Mouse (Mus musculus) T-helper 17 cell (primary cell): Measurements from ENCODE around the gene Med9.

Experiments
- in situ Hi-C, 2 experiments: fragments of 300-600 bp; cut with MboI, MseI; formaldehyde crosslinking; loops; 1 replicate in 1 of 2; 2 replicates in 1 of 2; pipeline ENCODE4 v1.15.1; 2025; ENCODE audit warnings: high pct_unique_total_duplicates in 2 of 2

Med9 gene

GRCm38 (mm10) chr11:59947752-59948400 lies at the start of gene Med9:
Gene Med9 (plus strand): TSS chr11:59948206.
- in situ Hi-C loops: no loop called here

- in situ Hi-C loops: loop anchor here (5.0 to 10.0 kb wide), 3 partner anchors 37 to 385 kb away; no protein-coding TSS in a partner anchor
These were observed 48.0 kb upstream of the Med9 start for GRCm38 (mm10) chr11:59899711-59900685.

GRCm38 (mm10) chr11:59900995-59901394 lies 47.0 kb upstream of the Med9 start:
- in situ Hi-C loops: no loop called here

GRCm38 (mm10) chr11:59902045-59902726 lies 45.8 kb upstream of the Med9 start:
- in situ Hi-C loops: no loop called here

GRCm38 (mm10) chr11:59906521-59907123 lies 41.4 kb upstream of the Med9 start:
- in situ Hi-C loops: no loop called here

- in situ Hi-C loops: no loop called here
These were observed 39.6 kb upstream of the Med9 start for GRCm38 (mm10) chr11:59908446-59908845.

GRCm38 (mm10) chr11:59910586-59910985 lies 37.4 kb upstream of the Med9 start:
- in situ Hi-C loops: no loop called here

- in situ Hi-C loops: no loop called here
These were observed 36.5 kb upstream of the Med9 start for GRCm38 (mm10) chr11:59911523-59911922.

- in situ Hi-C loops: no loop called here
These were observed 34.3 kb upstream of the Med9 start for GRCm38 (mm10) chr11:59913702-59914101.

GRCm38 (mm10) chr11:59918014-59918413 lies 30.0 kb upstream of the Med9 start:
- in situ Hi-C loops: no loop called here

GRCm38 (mm10) chr11:59919401-59919800 lies 28.6 kb upstream of the Med9 start:
- in situ Hi-C loops: no loop called here

- in situ Hi-C loops: no loop called here
These were observed 27.7 kb upstream of the Med9 start for GRCm38 (mm10) chr11:59920331-59920730.

GRCm38 (mm10) chr11:59921265-59921664 lies 26.7 kb upstream of the Med9 start:
- in situ Hi-C loops: no loop called here

- in situ Hi-C loops: no loop called here
These were observed 18.0 kb upstream of the Med9 start for GRCm38 (mm10) chr11:59930031-59930430.

GRCm38 (mm10) chr11:59932560-59933337 lies 15.3 kb upstream of the Med9 start:
- in situ Hi-C loops: no loop called here

GRCm38 (mm10) chr11:59933943-59934342 lies 14.1 kb upstream of the Med9 start:
- in situ Hi-C loops: no loop called here

GRCm38 (mm10) chr11:59937023-59937422 lies 11.0 kb upstream of the Med9 start:
- in situ Hi-C loops: loop anchor here in 1 of 2 experiments (5.0 kb wide), 1 partner anchor 40 kb away; no protein-coding TSS in a partner anchor

- in situ Hi-C loops: loop anchor here in 1 of 2 experiments (5.0 kb wide), 1 partner anchor 40 kb away; no protein-coding TSS in a partner anchor
These were observed 10.4 kb upstream of the Med9 start for GRCm38 (mm10) chr11:59937615-59938014.

GRCm38 (mm10) chr11:59939821-59940220 lies 8.2 kb upstream of the Med9 start:
- in situ Hi-C loops: loop anchor here in 1 of 2 experiments (5.0 kb wide), 1 partner anchor 43 kb away; no protein-coding TSS in a partner anchor

- in situ Hi-C loops: no loop called here
These were observed 7.4 kb upstream of the Med9 start for GRCm38 (mm10) chr11:59940645-59941044.
